Mouse (Mus musculus): Measurements from ENCODE around the gene Iscu. TPM values are rescaled to one million over a fixed set of nuclear protein-coding genes. Genes with fewer than 3 reads are reported as not detected.
"Not testable (repeated sequence)": the region's sequence is repeated elsewhere in the genome, so short reads cannot be mapped to it uniquely, and the experiment has no call there.

Gene Iscu
- polyA plus RNA-seq, 1 experiment from 2014 or later, result 93.4 TPM

- H3K4me3 ChIP-seq, result no peak overlapping the region
- 92% methylated on average over 13 of the region's 13 CpGs for WGBS
- no peak for ATAC-seq (ENCODE audit: low FRiP score)
- no peak overlapping the region for H3K4me2 ChIP-seq
- H3K36me3 ChIP-seq, result peaks cover 68% of the 10 kb centered on the region
- H3K9ac ChIP-seq, result no peak overlapping the region
- H3K27me3 ChIP-seq, result no peaks in the 10 kb centered on the region
- H3K9me3 ChIP-seq, result no peaks in the 10 kb centered on the region
- H3K4me1 ChIP-seq (replicated peaks), result peaks cover 22% of the 10 kb centered on the region
- H3K27ac ChIP-seq, result no peak overlapping the region
Measured at GRCm38 (mm10) chr5:113765641-113766526, 6.7 kb upstream of the Iscu start.

GRCm38 (mm10) chr5:113768806-113769205 is 3.7 kb upstream of the Iscu start:
- no peak overlapping the region for H3K4me3 ChIP-seq
- 95% methylated on average over 8 of the region's 8 CpGs for WGBS
- no peaks in the 10 kb centered on the region for H3K27me3 ChIP-seq
- H3K36me3 ChIP-seq, result peaks cover 41% of the 10 kb centered on the region
- H3K4me2 ChIP-seq, result no peak overlapping the region
- no peaks in the 10 kb centered on the region for H3K9me3 ChIP-seq
- no peak for ATAC-seq (ENCODE audit: low FRiP score)
- no peak overlapping the region for H3K27ac ChIP-seq
- no peak overlapping the region for H3K9ac ChIP-seq
- H3K4me1 ChIP-seq (replicated peaks), result peaks cover 32% of the 10 kb centered on the region

DNA sequence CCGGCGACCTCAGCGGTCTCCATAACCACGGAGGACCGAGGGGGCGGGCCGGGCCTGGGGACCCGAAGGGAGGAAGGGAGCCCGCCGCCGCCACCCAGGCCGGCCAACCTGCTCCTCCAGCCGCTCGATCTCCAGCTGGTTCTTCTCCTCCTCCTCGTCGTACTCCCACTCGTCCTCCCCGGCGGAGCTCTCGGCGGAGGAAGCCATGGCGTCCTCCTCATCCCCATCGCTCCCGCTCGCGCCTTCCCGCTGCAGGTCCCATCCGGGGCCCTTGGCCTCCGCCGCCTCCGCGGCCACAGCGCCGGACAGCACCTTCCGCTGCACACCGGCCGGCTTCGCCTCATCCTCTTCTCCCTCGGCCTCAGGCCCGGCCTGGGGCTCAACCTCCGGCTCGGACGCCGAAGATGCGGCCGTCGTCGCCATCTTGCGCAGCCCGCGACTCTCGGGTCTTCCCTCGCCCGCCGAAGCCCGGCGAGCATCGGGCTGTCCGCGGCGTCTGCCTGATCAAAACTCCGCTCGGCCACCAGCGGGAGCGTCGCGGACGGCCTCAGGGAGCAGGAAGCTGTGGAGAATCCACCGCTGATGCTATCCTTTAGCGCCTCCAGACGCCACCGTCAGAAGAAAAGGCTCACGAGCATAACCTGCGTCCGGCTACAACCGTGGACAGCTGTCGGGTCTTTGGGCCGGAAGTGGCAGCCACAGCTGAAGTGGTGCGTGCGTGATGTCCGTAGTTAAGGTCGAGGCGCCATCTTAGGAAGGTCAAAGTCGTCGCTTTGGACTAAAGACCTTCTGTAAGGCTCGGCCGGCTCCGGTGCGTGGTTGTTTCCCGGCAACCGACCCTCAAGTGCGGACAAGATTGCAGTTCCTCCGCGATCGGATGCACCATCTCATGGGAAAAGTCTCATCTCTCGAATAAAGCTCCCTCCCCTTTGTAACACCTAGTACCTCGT is 1.1 kb upstream of the Iscu start:
- H3K9me3 ChIP-seq, result no peaks in the 10 kb centered on the region
- H3K27ac ChIP-seq, result peak overlapping the region; percentile 99
- WGBS, result under 1% methylated on average over 93 of the region's 97 CpGs
- peaks cover 48% of the 10 kb centered on the region for H3K36me3 ChIP-seq
- peak; percentile 76 for ATAC-seq (ENCODE audit: low FRiP score)
- peak overlapping the region; percentile 99 for H3K4me3 ChIP-seq
- no peaks in the 10 kb centered on the region for H3K27me3 ChIP-seq
- H3K4me2 ChIP-seq, result peak overlapping the region; percentile 95
- peaks cover 36% of the 10 kb centered on the region for H3K4me1 ChIP-seq (replicated peaks)
- H3K9ac ChIP-seq, result peak overlapping the region; percentile 96

GRCm38 (mm10) chr5:113772905-113773519 is 464 bp downstream of the Iscu start:
- H3K27ac ChIP-seq, result peak overlapping the region; percentile 77
- no peaks in the 10 kb centered on the region for H3K27me3 ChIP-seq
- H3K4me2 ChIP-seq, result peak overlapping the region; percentile 95
- peaks cover 36% of the 10 kb centered on the region for H3K4me1 ChIP-seq (replicated peaks)
- ATAC-seq (ENCODE audit: low FRiP score), result peak; percentile 61
- H3K4me3 ChIP-seq, result peak overlapping the region; percentile 99
- peak overlapping the region; percentile 82 for H3K9ac ChIP-seq
- 3% methylated on average over 18 of the region's 38 CpGs for WGBS
- peaks cover 48% of the 10 kb centered on the region for H3K36me3 ChIP-seq
- H3K9me3 ChIP-seq, result no peaks in the 10 kb centered on the region

- Histone ChIP-seq H3K27ac (no peak overlapping the region), H3K4me2 (peak overlapping the region; percentile 95), H3K9ac (peak overlapping the region; percentile 82), H3K27me3 (no peaks in the 10 kb centered on the region), H3K4me3 (peak overlapping the region; percentile 99), H3K9me3 (no peaks in the 10 kb centered on the region), H3K4me1 (replicated peaks) (peaks cover 36% of the 10 kb centered on the region), H3K36me3 (peaks cover 47% of the 10 kb centered on the region)
- WGBS, result 0% methylated on average over 7 of the region's 7 CpGs
- no peak for ATAC-seq (ENCODE audit: low FRiP score)
Measured at GRCm38 (mm10) chr5:113773664-113774063, 1.1 kb downstream of the Iscu start.

GRCm38 (mm10) chr5:113775585-113775984 is 3.0 kb downstream of the Iscu start:
- Histone ChIP-seq H3K36me3 (peaks cover 45% of the 10 kb centered on the region), H3K9me3 (no peaks in the 10 kb centered on the region), H3K4me2 (no peak overlapping the region), H3K27me3 (no peaks in the 10 kb centered on the region), H3K4me1 (replicated peaks) (peaks cover 17% of the 10 kb centered on the region), H3K27ac (no peak overlapping the region), H3K9ac (no peak overlapping the region), H3K4me3 (no peak overlapping the region)
- ATAC-seq (ENCODE audit: low FRiP score), result no peak
- 91% methylated on average over 10 of the region's 10 CpGs for WGBS

DNA sequence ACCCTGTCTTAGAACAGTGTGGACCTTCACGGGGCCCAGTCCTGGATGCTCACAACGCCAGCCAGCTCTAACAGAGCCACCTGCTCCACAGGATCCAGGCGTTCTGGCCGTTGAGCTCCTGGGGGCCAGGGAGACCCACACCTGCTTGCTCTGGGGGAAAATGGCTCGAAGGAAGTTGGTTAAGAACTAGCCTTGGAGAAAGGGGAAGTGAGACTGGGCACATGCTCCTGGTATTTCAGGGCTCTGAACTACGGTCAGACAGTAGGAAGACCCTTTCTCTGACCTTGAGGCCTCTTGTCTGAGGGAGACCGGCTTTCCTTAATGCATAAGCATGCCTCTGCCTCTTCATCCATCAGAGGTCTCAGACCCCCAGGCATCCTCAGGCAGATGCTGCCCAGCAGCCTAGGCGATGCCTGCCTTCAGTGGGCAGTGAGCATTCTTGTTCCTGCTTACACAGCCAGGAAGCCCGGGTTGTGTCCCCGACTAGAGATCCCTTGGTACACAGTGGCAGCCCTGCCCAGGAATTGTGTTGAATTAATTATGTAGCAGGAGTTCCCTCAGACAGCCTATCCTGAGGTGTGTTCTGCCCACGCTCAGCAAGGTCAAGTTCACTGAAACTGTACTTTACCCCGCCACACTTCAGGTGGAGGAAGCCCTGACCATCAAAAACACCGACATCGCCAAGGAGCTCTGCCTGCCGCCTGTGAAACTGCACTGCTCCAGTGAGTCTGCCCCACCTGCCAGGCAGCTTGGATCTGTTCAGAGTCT is 3.8 kb downstream of the Iscu start:
- no peak overlapping the region for H3K9ac ChIP-seq
- no peak for ATAC-seq (ENCODE audit: low FRiP score)
- H3K36me3 ChIP-seq, result peaks cover 45% of the 10 kb centered on the region
- no peaks in the 10 kb centered on the region for H3K9me3 ChIP-seq
- 96% methylated on average over 15 of the region's 15 CpGs for WGBS
- H3K4me3 ChIP-seq, result no peak overlapping the region
- no peak overlapping the region for H3K27ac ChIP-seq
- no peaks in the 10 kb centered on the region for H3K27me3 ChIP-seq
- H3K4me1 ChIP-seq (replicated peaks), result peaks cover 14% of the 10 kb centered on the region
- H3K4me2 ChIP-seq, result no peak overlapping the region

DNA sequence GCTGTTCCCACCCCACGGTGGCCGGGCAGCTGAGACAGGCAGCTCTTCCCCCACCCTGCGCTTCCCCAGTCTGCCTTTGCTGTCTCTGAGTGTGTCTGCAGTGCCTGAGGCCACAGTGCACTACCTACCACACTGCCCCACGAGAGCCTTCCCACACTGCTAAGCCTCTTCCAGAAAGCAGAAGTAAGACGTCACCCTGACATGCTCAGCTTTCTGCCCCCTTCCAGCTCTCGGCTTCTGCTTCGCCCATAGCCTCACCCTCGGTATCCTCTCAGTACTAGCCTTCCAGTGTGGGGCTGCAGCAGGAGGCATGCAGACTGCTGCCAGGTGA is 4.3 kb downstream of the Iscu start:
- WGBS, result 91% methylated on average over 8 of the region's 8 CpGs
- H3K4me1 ChIP-seq (replicated peaks), result peaks cover 14% of the 10 kb centered on the region
- ATAC-seq (ENCODE audit: low FRiP score), result no peak
- no peak overlapping the region for H3K4me2 ChIP-seq
- H3K27ac ChIP-seq, result no peak overlapping the region
- H3K36me3 ChIP-seq, result peaks cover 45% of the 10 kb centered on the region
- no peaks in the 10 kb centered on the region for H3K9me3 ChIP-seq
- H3K9ac ChIP-seq, result no peak overlapping the region
- no peaks in the 10 kb centered on the region for H3K27me3 ChIP-seq
- no peak overlapping the region for H3K4me3 ChIP-seq

DNA sequence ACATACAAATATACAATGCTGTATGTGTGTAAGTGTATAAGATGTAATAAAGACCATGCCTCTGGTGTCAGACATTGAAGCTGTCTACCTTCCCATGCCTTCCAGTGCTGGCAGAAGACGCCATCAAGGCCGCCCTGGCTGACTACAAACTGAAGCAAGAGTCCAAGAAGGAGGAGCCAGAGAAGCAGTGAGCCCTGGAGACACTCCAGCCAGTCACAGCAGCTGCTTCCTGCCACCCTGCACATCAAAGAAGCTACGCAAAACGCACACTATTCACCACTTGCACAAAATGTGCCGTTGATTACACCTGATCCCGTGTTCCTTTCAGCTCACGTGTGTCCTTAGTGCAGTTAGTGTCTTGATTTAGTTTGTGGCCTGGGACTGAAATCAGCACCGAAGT is 5.2 kb downstream of the Iscu start:
- not testable (repeated sequence) for H3K27me3 ChIP-seq; H3K27ac ChIP-seq; H3K9ac ChIP-seq; H3K4me3 ChIP-seq; H3K4me2 ChIP-seq; H3K9me3 ChIP-seq; ATAC-seq (ENCODE audit: low FRiP score)
- Histone ChIP-seq H3K36me3 (peaks cover 45% of the 10 kb centered on the region), H3K4me1 (replicated peaks) (peaks cover 14% of the 10 kb centered on the region)
- 91% methylated on average over 8 of the region's 8 CpGs for WGBS

DNA sequence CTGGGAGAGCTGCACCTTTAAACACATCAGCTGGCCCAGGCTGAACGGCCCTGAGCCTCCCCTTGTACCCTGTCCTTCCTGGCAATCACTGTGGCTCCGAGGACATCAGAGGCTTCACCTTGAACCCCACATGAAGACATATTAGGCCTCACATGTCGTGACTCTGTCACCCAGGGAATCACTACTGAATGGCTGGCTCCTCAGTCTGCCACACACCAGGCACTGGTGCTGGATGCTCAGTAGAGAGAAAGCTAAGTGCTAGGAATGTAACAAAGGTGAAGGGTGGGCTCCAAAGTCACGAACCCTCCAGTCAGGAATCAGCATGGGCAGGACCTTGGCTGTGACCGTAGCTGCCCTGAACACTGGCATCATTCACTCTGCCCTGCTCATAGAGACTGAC is 7.0 kb downstream of the Iscu start:
- Histone ChIP-seq H3K4me3 (no peak overlapping the region), H3K27ac (no peak overlapping the region), H3K27me3 (peaks cover 23% of the 10 kb centered on the region), H3K9ac (no peak overlapping the region), H3K36me3 (peaks cover 42% of the 10 kb centered on the region), H3K4me1 (replicated peaks) (no peaks in the 10 kb centered on the region), H3K9me3 (no peaks in the 10 kb centered on the region), H3K4me2 (no peak overlapping the region)
- 79% methylated on average over 5 of the region's 5 CpGs for WGBS
- ATAC-seq (ENCODE audit: low FRiP score), result no peak

GRCm38 (mm10) chr5:113780082-113780752 is 7.7 kb downstream of the Iscu start:
- no peaks in the 10 kb centered on the region for H3K9me3 ChIP-seq
- no peak overlapping the region for H3K4me2 ChIP-seq
- no peaks in the 10 kb centered on the region for H3K4me1 ChIP-seq (replicated peaks)
- 96% methylated on average over 3 of the region's 3 CpGs for WGBS
- H3K27me3 ChIP-seq, result peaks cover 30% of the 10 kb centered on the region
- H3K4me3 ChIP-seq, result no peak overlapping the region
- ATAC-seq (ENCODE audit: low FRiP score), result peak; percentile 39; the same call in 1 of the 2 replicates
- H3K36me3 ChIP-seq, result peaks cover 36% of the 10 kb centered on the region
- no peak overlapping the region for H3K27ac ChIP-seq
- H3K9ac ChIP-seq, result no peak overlapping the region

Measured in hindbrain, embryonic 13.5 days (tissue).